Mouse (Mus musculus): ENCODE data around the gene Fbxl19. TPM values are rescaled to one million over a fixed set of nuclear protein-coding genes. Genes with fewer than 3 reads are reported as not detected.

Gene Fbxl19
- polyA plus RNA-seq, 1 experiment from 2014 or later: 1.1 TPM

DNA sequence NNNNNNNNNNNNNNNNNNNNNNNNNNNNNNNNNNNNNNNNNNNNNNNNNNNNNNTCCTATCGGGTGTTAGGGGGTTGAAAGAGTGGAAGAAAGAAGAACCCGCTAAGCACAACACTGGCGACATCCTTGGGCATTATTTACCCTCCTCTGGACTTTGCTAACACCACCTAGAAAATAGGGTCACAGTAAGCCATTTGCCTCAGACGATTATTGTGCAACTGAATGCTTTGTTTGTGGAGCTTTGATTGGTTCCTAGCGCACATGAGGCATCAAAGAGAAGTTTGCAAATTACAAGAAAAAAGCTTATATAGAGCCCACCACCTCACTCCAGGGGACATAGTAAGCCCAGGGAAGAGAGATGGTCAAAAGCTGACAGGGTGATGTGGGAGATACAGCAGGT, 64.5 kb downstream of the Fbxl19 start:
- TF ChIP-seq CTCF (IDR thresholded peaks at IDR 0.05; ENCODE audit: low read depth): no peak
- TF ChIP-seq EP300 (optimal IDR thresholded peaks at IDR 0.05): no peak
- no peaks in the 10 kb centered on the region for H3K27me3 ChIP-seq (ENCODE audit: control insufficient read depth, insufficient read depth, low read length)
- no peak for DNase-seq (ENCODE audit: low spot score)

DNA sequence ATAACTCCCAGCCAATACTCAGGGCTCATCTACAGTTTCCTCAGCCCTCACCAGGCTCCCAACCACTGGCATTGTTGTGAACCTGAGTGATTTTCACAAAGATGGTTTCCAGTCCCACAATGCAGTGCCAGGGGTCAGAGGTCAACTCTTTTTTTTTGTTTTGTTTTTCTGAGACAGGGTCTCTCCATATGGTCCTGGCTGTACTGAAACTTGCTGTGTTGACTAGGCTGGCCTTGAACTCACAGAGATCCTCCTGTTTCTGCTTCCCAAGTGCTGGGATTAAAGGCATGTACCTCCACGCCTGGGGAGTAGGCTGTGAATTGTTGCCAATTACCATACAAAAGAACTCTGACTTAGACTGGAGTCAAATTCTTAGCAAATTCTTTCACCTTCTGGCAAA, 65.5 kb downstream of the Fbxl19 start:
- Histone ChIP-seq H3K27me3 (ENCODE audit: control insufficient read depth, insufficient read depth, low read length) (no peaks in the 10 kb centered on the region), H3K9ac (ENCODE audit: low read length) (no peak overlapping the region), H3K9me3 (ENCODE audit: control insufficient read depth, low read length) (no peaks in the 10 kb centered on the region), H3K27ac (replicated peaks) (no peak overlapping the region), H3K36me3 (ENCODE audit: control insufficient read depth, insufficient read depth, low read length) (no peaks in the 10 kb centered on the region), H3K4me2 (replicated peaks; ENCODE audit: low read depth) (no peak overlapping the region), H3K4me3 (ENCODE audit: low read depth, low read length) (no peak overlapping the region), H3K4me1 (replicated peaks; ENCODE audit: control insufficient read depth, insufficient read depth) (no peaks in the 10 kb centered on the region)
- WGBS: 93% methylated on average over 1 of the region's 1 CpGs
- no peak for ATAC-seq (ENCODE audit: low FRiP score, low TSS enrichment)
- DNase-seq (ENCODE audit: low spot score): no peak
- TF ChIP-seq CTCF (IDR thresholded peaks at IDR 0.05; ENCODE audit: low read depth) (no peak), EP300 (optimal IDR thresholded peaks at IDR 0.05) (no peak)

More for the DNA sequence above, 64.5 kb downstream of the Fbxl19 start:
- no peak overlapping the region for H3K4me3 ChIP-seq (ENCODE audit: low read depth, low read length)
- WGBS: 67% methylated on average over 5 of the region's 5 CpGs
- no peak overlapping the region for H3K9ac ChIP-seq (ENCODE audit: low read length)
- no peaks in the 10 kb centered on the region for H3K36me3 ChIP-seq (ENCODE audit: control insufficient read depth, insufficient read depth, low read length)
- no peak overlapping the region for H3K4me2 ChIP-seq (replicated peaks; ENCODE audit: low read depth)
- no peak overlapping the region for H3K27ac ChIP-seq (replicated peaks)
- ATAC-seq (ENCODE audit: low FRiP score, low TSS enrichment): no peak
- no peaks in the 10 kb centered on the region for H3K4me1 ChIP-seq (replicated peaks; ENCODE audit: control insufficient read depth, insufficient read depth)
- H3K9me3 ChIP-seq (ENCODE audit: control insufficient read depth, low read length): no peaks in the 10 kb centered on the region

DNA sequence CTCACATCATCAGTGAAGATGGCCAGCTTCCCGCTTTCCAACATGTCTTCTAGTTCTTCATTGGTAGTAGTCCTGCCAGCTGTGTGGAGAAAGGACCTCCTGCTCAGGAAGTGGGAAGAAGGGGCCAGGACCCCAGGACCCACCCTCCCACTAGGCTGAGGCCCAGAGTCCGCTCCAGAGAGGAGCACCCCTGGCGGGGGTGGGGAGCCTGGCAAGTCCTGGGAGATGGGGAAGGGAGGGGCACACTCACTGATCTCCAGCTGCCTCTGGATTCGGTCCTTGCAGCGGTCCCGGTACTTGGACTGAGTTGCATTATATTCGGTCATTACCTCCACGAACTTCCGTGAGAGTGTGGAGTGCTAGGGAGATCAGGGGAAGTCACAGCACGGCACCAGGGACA, 66.3 kb downstream of the Fbxl19 start:
- no peak for ATAC-seq (ENCODE audit: low FRiP score, low TSS enrichment)
- 80% methylated on average over 10 of the region's 10 CpGs for WGBS
- DNase-seq (ENCODE audit: low spot score): no peak
- Histone ChIP-seq H3K27ac (replicated peaks) (no peak overlapping the region), H3K4me2 (replicated peaks; ENCODE audit: low read depth) (no peak overlapping the region), H3K27me3 (ENCODE audit: control insufficient read depth, insufficient read depth, low read length) (no peaks in the 10 kb centered on the region), H3K9ac (ENCODE audit: low read length) (no peak overlapping the region), H3K9me3 (ENCODE audit: control insufficient read depth, low read length) (no peaks in the 10 kb centered on the region), H3K4me3 (ENCODE audit: low read depth, low read length) (no peak overlapping the region), H3K36me3 (ENCODE audit: control insufficient read depth, insufficient read depth, low read length) (no peaks in the 10 kb centered on the region), H3K4me1 (replicated peaks; ENCODE audit: control insufficient read depth, insufficient read depth) (no peaks in the 10 kb centered on the region)
- TF ChIP-seq EP300 (optimal IDR thresholded peaks at IDR 0.05) (no peak), CTCF (IDR thresholded peaks at IDR 0.05; ENCODE audit: low read depth) (no peak)

DNA sequence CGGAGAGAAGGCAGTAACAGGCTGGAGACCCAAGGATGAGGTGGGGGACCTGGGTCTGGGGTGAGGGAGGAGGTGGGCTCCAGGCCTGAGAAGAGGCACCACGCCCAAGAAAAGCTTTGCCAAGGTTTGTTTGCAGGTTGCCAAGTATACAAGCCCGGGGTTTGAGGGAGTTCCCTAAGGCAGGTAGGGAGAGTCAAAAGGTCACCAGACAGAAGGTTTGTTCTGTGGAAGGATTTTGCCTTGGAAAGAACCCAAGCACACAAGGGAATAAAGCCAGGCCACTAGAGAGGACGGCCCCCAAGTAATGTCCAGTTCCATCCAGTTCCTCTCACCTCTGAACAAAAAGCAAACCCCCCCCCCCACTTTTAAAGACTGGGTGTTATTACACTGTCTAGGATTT, 66.9 kb downstream of the Fbxl19 start:
- no peak for ATAC-seq (ENCODE audit: low FRiP score, low TSS enrichment)
- H3K4me1 ChIP-seq (replicated peaks; ENCODE audit: control insufficient read depth, insufficient read depth): no peaks in the 10 kb centered on the region
- 64% methylated on average over 4 of the region's 4 CpGs for WGBS

DNA sequence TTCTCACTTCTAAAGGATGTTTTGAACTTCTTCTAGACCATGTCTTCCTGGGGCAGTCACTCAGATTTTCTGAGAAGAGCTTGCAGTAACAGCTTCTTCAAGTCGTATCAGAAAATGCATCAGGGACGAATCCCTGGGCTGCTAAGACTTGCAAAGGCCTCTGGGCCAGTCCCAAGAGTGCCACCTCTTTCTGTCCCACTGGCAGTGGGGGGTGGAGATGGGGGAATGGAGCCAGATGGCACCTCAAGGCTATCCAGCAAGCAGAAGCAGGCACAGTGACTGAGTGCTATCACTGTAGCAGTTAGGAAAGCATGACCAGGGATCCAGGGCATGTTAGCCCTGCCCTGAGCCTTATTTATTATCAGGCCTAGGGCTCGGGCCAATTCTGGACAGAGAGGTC, 67.9 kb downstream of the Fbxl19 start:
- H3K27ac ChIP-seq (replicated peaks): no peak overlapping the region
- ATAC-seq (ENCODE audit: low FRiP score, low TSS enrichment) (no peak), DNase-seq (ENCODE audit: low spot score) (no peak)
- TF ChIP-seq CTCF (IDR thresholded peaks at IDR 0.05; ENCODE audit: low read depth) (no peak), EP300 (optimal IDR thresholded peaks at IDR 0.05) (no peak)
- H3K4me1 ChIP-seq (replicated peaks; ENCODE audit: control insufficient read depth, insufficient read depth): no peaks in the 10 kb centered on the region
- no peaks in the 10 kb centered on the region for H3K27me3 ChIP-seq (ENCODE audit: control insufficient read depth, insufficient read depth, low read length)
- no peak overlapping the region for H3K9ac ChIP-seq (ENCODE audit: low read length)
- no peaks in the 10 kb centered on the region for H3K36me3 ChIP-seq (ENCODE audit: control insufficient read depth, insufficient read depth, low read length)
- no peak overlapping the region for H3K4me3 ChIP-seq (ENCODE audit: low read depth, low read length)
- no peaks in the 10 kb centered on the region for H3K9me3 ChIP-seq (ENCODE audit: control insufficient read depth, low read length)
- WGBS: 81% methylated on average over 3 of the region's 3 CpGs
- no peak overlapping the region for H3K4me2 ChIP-seq (replicated peaks; ENCODE audit: low read depth)

More for the DNA sequence above, 66.9 kb downstream of the Fbxl19 start:
- H3K4me3 ChIP-seq (ENCODE audit: low read depth, low read length): no peak overlapping the region
- H3K9me3 ChIP-seq (ENCODE audit: control insufficient read depth, low read length): no peaks in the 10 kb centered on the region
- no peak overlapping the region for H3K9ac ChIP-seq (ENCODE audit: low read length)
- no peaks in the 10 kb centered on the region for H3K36me3 ChIP-seq (ENCODE audit: control insufficient read depth, insufficient read depth, low read length)
- no peak for DNase-seq (ENCODE audit: low spot score)
- no peak overlapping the region for H3K27ac ChIP-seq (replicated peaks)
- no peaks in the 10 kb centered on the region for H3K27me3 ChIP-seq (ENCODE audit: control insufficient read depth, insufficient read depth, low read length)
- H3K4me2 ChIP-seq (replicated peaks; ENCODE audit: low read depth): no peak overlapping the region
- TF ChIP-seq EP300 (optimal IDR thresholded peaks at IDR 0.05) (no peak), CTCF (IDR thresholded peaks at IDR 0.05; ENCODE audit: low read depth) (no peak)

DNA sequence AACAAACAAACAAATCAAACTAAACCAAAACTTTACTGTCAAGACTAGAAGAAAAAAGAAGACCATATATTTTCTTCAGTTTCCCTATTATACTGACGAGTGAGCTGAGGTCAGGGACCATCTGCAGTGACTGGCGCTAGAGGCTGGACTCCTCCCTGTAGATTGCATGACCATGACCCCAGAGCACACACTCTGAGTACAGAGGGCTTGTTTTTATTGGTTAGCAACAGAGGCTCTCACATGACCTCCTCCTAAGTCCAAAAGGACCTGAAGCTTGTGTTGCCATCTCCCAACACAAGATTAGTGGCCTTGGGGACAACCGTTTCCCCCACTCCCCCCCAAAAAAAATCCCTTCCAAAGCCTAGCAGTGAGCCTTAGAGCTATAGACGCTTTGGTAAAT, 69.5 kb downstream of the Fbxl19 start:
- H3K27ac ChIP-seq (replicated peaks): no peak overlapping the region
- no peak for TF ChIP-seq CTCF (IDR thresholded peaks at IDR 0.05; ENCODE audit: low read depth)
- 65% methylated on average over 4 of the region's 4 CpGs for WGBS
- H3K27me3 ChIP-seq (ENCODE audit: control insufficient read depth, insufficient read depth, low read length): no peaks in the 10 kb centered on the region
- DNase-seq (ENCODE audit: low spot score) (no peak), ATAC-seq (ENCODE audit: low FRiP score, low TSS enrichment) (no peak)
- H3K4me3 ChIP-seq (ENCODE audit: low read depth, low read length): no peak overlapping the region
- no peaks in the 10 kb centered on the region for H3K36me3 ChIP-seq (ENCODE audit: control insufficient read depth, insufficient read depth, low read length)
- no peaks in the 10 kb centered on the region for H3K9me3 ChIP-seq (ENCODE audit: control insufficient read depth, low read length)
- no peak overlapping the region for H3K4me2 ChIP-seq (replicated peaks; ENCODE audit: low read depth)
- H3K4me1 ChIP-seq (replicated peaks; ENCODE audit: control insufficient read depth, insufficient read depth): no peaks in the 10 kb centered on the region
- no peak overlapping the region for H3K9ac ChIP-seq (ENCODE audit: low read length)
